Mouse (Mus musculus) spleen, adult 2 months (tissue): ENCODE data around the gene Myof. TPM values are rescaled to one million over a fixed set of nuclear protein-coding genes. Genes with fewer than 3 reads are reported as not detected.

Experiments used
- DNase-seq, 2 experiments: peaks; one replicate each; pipeline versions ENCODE4 v3.0.0 to v3.0.0-alpha.2; 2012 to 2021; ENCODE audit warnings: low spot score in 2 of 2, low read depth in 1 of 2
- H3K27ac ChIP-seq: fragments of 200-500 bp; 2 replicates; pipeline ENCODE4 v1.5.1; 2012; ENCODE audit warnings: low read length, inconsistent platforms; ENCODE audit not compliant: insufficient read depth
- H3K27me3 ChIP-seq: fragments of 200-500 bp; 2 replicates; pipeline ENCODE4 v1.6.1; 2012; ENCODE audit warnings: mild to moderate bottlenecking, moderate library complexity, low read length, inconsistent platforms; ENCODE audit not compliant: control insufficient read depth, insufficient read depth
- H3K36me3 ChIP-seq: fragments of 200-500 bp; 2 replicates; pipeline ENCODE4 v1.6.1; 2012; ENCODE audit warnings: mild to moderate bottlenecking, low read length, inconsistent platforms; ENCODE audit not compliant: control insufficient read depth, insufficient read depth
- H3K4me1 ChIP-seq: fragments of 200-500 bp; 2 replicates; pipeline ENCODE4 v1.6.1; 2011; ENCODE audit warnings: inconsistent platforms; ENCODE audit not compliant: control insufficient read depth, insufficient read depth, insufficient read length
- H3K4me3 ChIP-seq: fragments of 200-500 bp; 2 replicates; pipeline ENCODE4 v1.5.1; 2011; ENCODE audit warnings: mild to moderate bottlenecking, inconsistent platforms; ENCODE audit not compliant: insufficient read depth, insufficient read length; ENCODE audit errors: extremely low read depth
- CTCF ChIP-seq: fragments of 200-500 bp; IDR thresholded peaks from 2 replicates; pipeline ENCODE4 v1.5.1; 2011; ENCODE audit warnings: mild to moderate bottlenecking, inconsistent platforms; ENCODE audit not compliant: insufficient read depth, insufficient read length, insufficient replicate concordance; ENCODE audit errors: extremely low read depth
- POLR2A ChIP-seq: fragments of 200-500 bp; IDR thresholded peaks from 2 replicates; pipeline ENCODE4 v1.6.1; 2011; ENCODE audit warnings: low read depth, low read length, inconsistent platforms
- WGBS: fragments of 180-500 bp; shearing (Covaris S2); methylation state at CpG from one replicate; pipeline ENCODE4 v1.1.7; 2018; 5-methylcytosine and 5-hydroxymethylcytosine counted together
- polyA plus RNA-seq: library from polyadenylated mRNA; depleted of rRNA; stranded (reverse); fragments of >200 nt; gene quantifications from 2 replicates; pipeline ENCODE4 v1.2.3, GENCODE M21; 2012

The Myof gene
- polyA plus RNA-seq, 1 experiment: 10.6 TPM

GRCm38 (mm10) chr19:37956006-37956405, 87.4 kb downstream of the Myof start:
- no peaks in the 10 kb centered on the region for H3K27me3 ChIP-seq
- H3K4me1 ChIP-seq: peaks cover 2% of the 10 kb centered on the region; the same call in 1 of the 2 replicates
- H3K36me3 ChIP-seq: no peaks in the 10 kb centered on the region
- no peak overlapping the region for H3K4me3 ChIP-seq
- TF ChIP-seq CTCF (no peak), POLR2A (no peak)
- DNase-seq: no peak
- H3K27ac ChIP-seq: no peak overlapping the region
- 89% methylated on average over 3 of the region's 3 CpGs for WGBS

- Histone ChIP-seq H3K4me1 (peaks cover 2% of the 10 kb centered on the region; the same call in 1 of the 2 replicates), H3K27ac (no peak overlapping the region), H3K27me3 (no peaks in the 10 kb centered on the region), H3K4me3 (no peak overlapping the region), H3K36me3 (no peaks in the 10 kb centered on the region)
- WGBS: 38% methylated on average over 7 of the region's 7 CpGs
- peak; percentile 55 to 66 for DNase-seq
- TF ChIP-seq POLR2A (no peak), CTCF (peak; percentile 82; the same call in 1 of the 2 replicates)
Observed at GRCm38 (mm10) chr19:37955425-37956001, 87.9 kb downstream of the Myof start.

GRCm38 (mm10) chr19:37954772-37955171, 88.6 kb downstream of the Myof start:
- Histone ChIP-seq H3K27ac (no peak overlapping the region), H3K4me3 (no peak overlapping the region), H3K4me1 (peaks cover 2% of the 10 kb centered on the region; the same call in 1 of the 2 replicates), H3K36me3 (no peaks in the 10 kb centered on the region), H3K27me3 (no peaks in the 10 kb centered on the region)
- 76% methylated on average over 5 of the region's 5 CpGs for WGBS
- no peak for DNase-seq
- TF ChIP-seq CTCF (no peak), POLR2A (no peak)

GRCm38 (mm10) chr19:37954236-37954635, 89.1 kb downstream of the Myof start:
- no peaks in the 10 kb centered on the region for H3K36me3 ChIP-seq
- WGBS: 90% methylated on average over 8 of the region's 8 CpGs
- no peaks in the 10 kb centered on the region for H3K27me3 ChIP-seq
- H3K27ac ChIP-seq: no peak overlapping the region
- TF ChIP-seq CTCF (no peak), POLR2A (no peak)
- H3K4me1 ChIP-seq: peaks cover 2% of the 10 kb centered on the region; the same call in 1 of the 2 replicates
- DNase-seq: no peak
- H3K4me3 ChIP-seq: no peak overlapping the region

GRCm38 (mm10) chr19:37946696-37947095, 96.7 kb downstream of the Myof start:
- TF ChIP-seq CTCF (no peak), POLR2A (no peak)
- Histone ChIP-seq H3K36me3 (no peaks in the 10 kb centered on the region), H3K4me3 (no peak overlapping the region), H3K4me1 (no peaks in the 10 kb centered on the region), H3K27ac (no peak overlapping the region), H3K27me3 (no peaks in the 10 kb centered on the region)
- DNase-seq: no peak
- WGBS: 49% methylated on average over 4 of the region's 4 CpGs

- 83% methylated on average over 8 of the region's 8 CpGs for WGBS
- no peak overlapping the region for H3K4me3 ChIP-seq
- no peak for DNase-seq
- no peaks in the 10 kb centered on the region for H3K27me3 ChIP-seq
- H3K36me3 ChIP-seq: no peaks in the 10 kb centered on the region
- H3K4me1 ChIP-seq: no peaks in the 10 kb centered on the region
- TF ChIP-seq POLR2A (no peak), CTCF (no peak)
- no peak overlapping the region for H3K27ac ChIP-seq
Observed at GRCm38 (mm10) chr19:37946053-37946452, 97.3 kb downstream of the Myof start.

GRCm38 (mm10) chr19:37939203-37939602, 104.2 kb downstream of the Myof start:
- DNase-seq: no peak
- Histone ChIP-seq H3K4me3 (no peak overlapping the region), H3K36me3 (no peaks in the 10 kb centered on the region), H3K27me3 (no peaks in the 10 kb centered on the region), H3K27ac (no peak overlapping the region), H3K4me1 (no peaks in the 10 kb centered on the region)
- WGBS: 71% methylated on average over 10 of the region's 10 CpGs
- TF ChIP-seq CTCF (no peak), POLR2A (no peak)
